Mouse (Mus musculus): ENCODE measurements around the gene Slc4a7. TPM values are rescaled to one million over a fixed set of nuclear protein-coding genes. Genes with fewer than 3 reads are reported as not detected.
"Not testable (repeated sequence)": the region's sequence is repeated elsewhere in the genome, so short reads cannot be mapped to it uniquely, and the experiment has no call there.

Slc4a7 gene
- polyA plus RNA-seq, 1 experiment from 2014 or later: 30.4 TPM

GRCm38 (mm10) chr14:14786979-14787378 is 84.9 kb downstream of the Slc4a7 start:
- no peak overlapping the region for H3K9ac ChIP-seq
- H3K27ac ChIP-seq: no peak overlapping the region
- peaks cover 59% of the 10 kb centered on the region for H3K36me3 ChIP-seq (replicated peaks; ENCODE audit: control insufficient read depth, insufficient read depth)
- no peaks in the 10 kb centered on the region for H3K4me1 ChIP-seq (replicated peaks; ENCODE audit: control insufficient read depth, insufficient read depth, low read length)
- WGBS: 77% methylated on average over 1 of the region's 1 CpGs
- DNase-seq (ENCODE audit: low spot score) (no peak), ATAC-seq (ENCODE audit: low FRiP score) (no peak)
- no peaks in the 10 kb centered on the region for H3K27me3 ChIP-seq (ENCODE audit: control insufficient read depth, insufficient read depth, low read length)
- no peak overlapping the region for H3K4me3 ChIP-seq (replicated peaks; ENCODE audit: low read length)
- H3K4me2 ChIP-seq (replicated peaks): no peak overlapping the region
- no peaks in the 10 kb centered on the region for H3K9me3 ChIP-seq (ENCODE audit: control insufficient read depth, low read length)

GRCm38 (mm10) chr14:14789840-14790470 is 87.9 kb downstream of the Slc4a7 start:
- H3K9me3 ChIP-seq (ENCODE audit: control insufficient read depth, low read length): no peaks in the 10 kb centered on the region
- H3K4me3 ChIP-seq (replicated peaks; ENCODE audit: low read length): no peak overlapping the region
- no peak overlapping the region for H3K27ac ChIP-seq
- DNase-seq (ENCODE audit: low spot score) (no peak), ATAC-seq (ENCODE audit: low FRiP score) (no peak)
- no peak overlapping the region for H3K4me2 ChIP-seq (replicated peaks)
- H3K4me1 ChIP-seq (replicated peaks; ENCODE audit: control insufficient read depth, insufficient read depth, low read length): no peaks in the 10 kb centered on the region
- H3K9ac ChIP-seq: no peak overlapping the region
- no peaks in the 10 kb centered on the region for H3K27me3 ChIP-seq (ENCODE audit: control insufficient read depth, insufficient read depth, low read length)
- H3K36me3 ChIP-seq (replicated peaks; ENCODE audit: control insufficient read depth, insufficient read depth): peaks cover 44% of the 10 kb centered on the region
- 91% methylated on average over 4 of the region's 4 CpGs for WGBS

GRCm38 (mm10) chr14:14799861-14800260 is 97.8 kb downstream of the Slc4a7 start:
- no peak overlapping the region for H3K27ac ChIP-seq
- ATAC-seq (ENCODE audit: low FRiP score) (no peak), DNase-seq (ENCODE audit: low spot score) (no peak)
- no peak overlapping the region for H3K4me2 ChIP-seq (replicated peaks)
- no peak overlapping the region for H3K4me3 ChIP-seq (replicated peaks; ENCODE audit: low read length)
- peaks cover 34% of the 10 kb centered on the region for H3K36me3 ChIP-seq (replicated peaks; ENCODE audit: control insufficient read depth, insufficient read depth)
- 81% methylated on average over 5 of the region's 5 CpGs for WGBS
- H3K9ac ChIP-seq: no peak overlapping the region
- H3K27me3 ChIP-seq (ENCODE audit: control insufficient read depth, insufficient read depth, low read length): no peaks in the 10 kb centered on the region
- H3K4me1 ChIP-seq (replicated peaks; ENCODE audit: control insufficient read depth, insufficient read depth, low read length): no peaks in the 10 kb centered on the region
- no peaks in the 10 kb centered on the region for H3K9me3 ChIP-seq (ENCODE audit: control insufficient read depth, low read length)

- no peak for ATAC-seq (ENCODE audit: low FRiP score)
- Histone ChIP-seq H3K9me3 (ENCODE audit: control insufficient read depth, low read length) (no peaks in the 10 kb centered on the region), H3K4me2 (replicated peaks) (no peak overlapping the region), H3K27me3 (ENCODE audit: control insufficient read depth, insufficient read depth, low read length) (no peaks in the 10 kb centered on the region), H3K4me3 (replicated peaks; ENCODE audit: low read length) (no peak overlapping the region), H3K4me1 (replicated peaks; ENCODE audit: control insufficient read depth, insufficient read depth, low read length) (no peaks in the 10 kb centered on the region), H3K36me3 (replicated peaks; ENCODE audit: control insufficient read depth, insufficient read depth) (peaks cover 34% of the 10 kb centered on the region), H3K27ac (no peak overlapping the region), H3K9ac (no peak overlapping the region)
- 95% methylated on average over 4 of the region's 4 CpGs for WGBS
- no peak for DNase-seq (ENCODE audit: low spot score)
Observed at GRCm38 (mm10) chr14:14800332-14800731, 98.3 kb downstream of the Slc4a7 start.

- H3K9ac ChIP-seq: no peak overlapping the region
- peaks cover 34% of the 10 kb centered on the region for H3K36me3 ChIP-seq (replicated peaks; ENCODE audit: control insufficient read depth, insufficient read depth)
- WGBS: 95% methylated on average over 3 of the region's 3 CpGs
- DNase-seq (ENCODE audit: low spot score) (no peak), ATAC-seq (ENCODE audit: low FRiP score) (no peak)
- no peak overlapping the region for H3K4me3 ChIP-seq (replicated peaks; ENCODE audit: low read length)
- no peak overlapping the region for H3K27ac ChIP-seq
- H3K4me1 ChIP-seq (replicated peaks; ENCODE audit: control insufficient read depth, insufficient read depth, low read length): no peaks in the 10 kb centered on the region
- no peak overlapping the region for H3K4me2 ChIP-seq (replicated peaks)
- H3K27me3 ChIP-seq (ENCODE audit: control insufficient read depth, insufficient read depth, low read length): no peaks in the 10 kb centered on the region
- H3K9me3 ChIP-seq (ENCODE audit: control insufficient read depth, low read length): no peaks in the 10 kb centered on the region
Observed at GRCm38 (mm10) chr14:14800810-14801209, 98.7 kb downstream of the Slc4a7 start.

- not testable (repeated sequence) for H3K27me3 ChIP-seq (ENCODE audit: control insufficient read depth, insufficient read depth, low read length); ATAC-seq (ENCODE audit: low FRiP score); H3K27ac ChIP-seq; DNase-seq (ENCODE audit: low spot score); H3K4me1 ChIP-seq (replicated peaks; ENCODE audit: control insufficient read depth, insufficient read depth, low read length); H3K9ac ChIP-seq; H3K4me2 ChIP-seq (replicated peaks); H3K4me3 ChIP-seq (replicated peaks; ENCODE audit: low read length); H3K9me3 ChIP-seq (ENCODE audit: control insufficient read depth, low read length)
- peaks cover 18% of the 10 kb centered on the region for H3K36me3 ChIP-seq (replicated peaks; ENCODE audit: control insufficient read depth, insufficient read depth)
- WGBS: 88% methylated on average over 1 of the region's 2 CpGs
Observed at GRCm38 (mm10) chr14:14803115-14803514, 101.0 kb downstream of the Slc4a7 start, which contains the start of gene Nek10. Gene Nek10 (plus strand): TSS chr14:14803415.

GRCm38 (mm10) chr14:14803921-14804517 is 101.9 kb downstream of the Slc4a7 start:
- Histone ChIP-seq H3K9ac (no peak overlapping the region), H3K4me1 (replicated peaks; ENCODE audit: control insufficient read depth, insufficient read depth, low read length) (no peaks in the 10 kb centered on the region), H3K27ac (no peak overlapping the region), H3K36me3 (replicated peaks; ENCODE audit: control insufficient read depth, insufficient read depth) (peaks cover 15% of the 10 kb centered on the region), H3K9me3 (ENCODE audit: control insufficient read depth, low read length) (no peaks in the 10 kb centered on the region), H3K27me3 (ENCODE audit: control insufficient read depth, insufficient read depth, low read length) (no peaks in the 10 kb centered on the region), H3K4me2 (replicated peaks) (no peak overlapping the region), H3K4me3 (replicated peaks; ENCODE audit: low read length) (no peak overlapping the region)
- DNase-seq (ENCODE audit: low spot score) (no peak), ATAC-seq (ENCODE audit: low FRiP score) (peak; percentile 69)
- WGBS: 14% methylated on average over 10 of the region's 10 CpGs

- WGBS: 75% methylated on average over 5 of the region's 5 CpGs
- no peaks in the 10 kb centered on the region for H3K4me1 ChIP-seq (replicated peaks; ENCODE audit: control insufficient read depth, insufficient read depth, low read length)
- no peak overlapping the region for H3K4me3 ChIP-seq (replicated peaks; ENCODE audit: low read length)
- no peaks in the 10 kb centered on the region for H3K27me3 ChIP-seq (ENCODE audit: control insufficient read depth, insufficient read depth, low read length)
- H3K4me2 ChIP-seq (replicated peaks): no peak overlapping the region
- H3K27ac ChIP-seq: no peak overlapping the region
- no peaks in the 10 kb centered on the region for H3K9me3 ChIP-seq (ENCODE audit: control insufficient read depth, low read length)
- peak; percentile 32; the same call in 1 of the 2 replicates for ATAC-seq (ENCODE audit: low FRiP score)
- peaks cover 14% of the 10 kb centered on the region for H3K36me3 ChIP-seq (replicated peaks; ENCODE audit: control insufficient read depth, insufficient read depth)
- no peak overlapping the region for H3K9ac ChIP-seq
- no peak for DNase-seq (ENCODE audit: low spot score)
Observed at GRCm38 (mm10) chr14:14804518-14805212, 102.6 kb downstream of the Slc4a7 start.

GRCm38 (mm10) chr14:14832520-14833240 is 130.6 kb downstream of the Slc4a7 start:
- H3K9ac ChIP-seq: no peak overlapping the region
- no peak overlapping the region for H3K4me3 ChIP-seq (replicated peaks; ENCODE audit: low read length)
- H3K27me3 ChIP-seq (ENCODE audit: control insufficient read depth, insufficient read depth, low read length): no peaks in the 10 kb centered on the region
- ATAC-seq (ENCODE audit: low FRiP score) (0 out of 2 replicates have a peak, but pooled peaks have one; percentile 24), DNase-seq (ENCODE audit: low spot score) (no peak)
- no peak overlapping the region for H3K27ac ChIP-seq
- H3K4me2 ChIP-seq (replicated peaks): no peak overlapping the region
- WGBS: 75% methylated on average over 12 of the region's 12 CpGs
- H3K4me1 ChIP-seq (replicated peaks; ENCODE audit: control insufficient read depth, insufficient read depth, low read length): no peaks in the 10 kb centered on the region
- H3K36me3 ChIP-seq (replicated peaks; ENCODE audit: control insufficient read depth, insufficient read depth): no peaks in the 10 kb centered on the region
- H3K9me3 ChIP-seq (ENCODE audit: control insufficient read depth, low read length): no peaks in the 10 kb centered on the region
